Mouse (Mus musculus): ENCODE data around the gene Ltb. TPM values are rescaled to one million over a fixed set of nuclear protein-coding genes. Genes with fewer than 3 reads are reported as not detected.

The Ltb gene
- polyA plus RNA-seq, 1 experiment from 2014 or later = 1.5 TPM

DNA sequence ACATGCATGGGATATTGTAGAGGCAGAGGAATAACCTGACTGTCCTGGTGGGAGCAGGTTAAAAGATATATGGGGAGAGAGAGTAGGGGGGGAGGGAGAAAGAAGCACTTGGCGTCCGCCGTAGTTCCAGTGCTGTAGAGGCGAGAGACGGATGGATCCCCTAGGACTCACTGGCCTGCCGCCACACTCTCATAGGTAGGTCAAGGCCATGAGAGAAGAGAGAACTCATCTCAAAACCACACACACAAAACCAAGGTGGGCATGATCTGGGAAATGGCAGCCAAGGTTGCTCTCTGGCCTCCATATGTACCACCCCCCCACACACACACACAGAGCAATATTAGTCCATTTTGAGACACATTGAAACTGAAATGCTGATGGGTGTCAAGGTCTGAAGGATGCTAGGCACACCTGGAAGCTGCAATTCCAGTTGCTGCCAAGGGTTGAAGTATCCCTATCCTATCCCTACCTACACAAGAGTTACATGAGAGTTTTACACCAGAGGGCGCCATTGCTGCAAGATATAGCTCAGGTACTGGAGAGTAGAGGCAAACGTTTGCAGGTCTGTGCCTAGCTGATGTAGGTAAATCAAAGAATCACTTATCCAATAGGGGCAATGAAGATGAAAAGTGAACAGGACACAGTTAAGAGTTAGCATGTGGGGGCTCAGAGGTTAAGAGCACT is 27.7 kb upstream of the Ltb start:
- peak overlapping the region; percentile 92; the same call in 1 of the 2 replicates for H3K4me3 ChIP-seq

DNA sequence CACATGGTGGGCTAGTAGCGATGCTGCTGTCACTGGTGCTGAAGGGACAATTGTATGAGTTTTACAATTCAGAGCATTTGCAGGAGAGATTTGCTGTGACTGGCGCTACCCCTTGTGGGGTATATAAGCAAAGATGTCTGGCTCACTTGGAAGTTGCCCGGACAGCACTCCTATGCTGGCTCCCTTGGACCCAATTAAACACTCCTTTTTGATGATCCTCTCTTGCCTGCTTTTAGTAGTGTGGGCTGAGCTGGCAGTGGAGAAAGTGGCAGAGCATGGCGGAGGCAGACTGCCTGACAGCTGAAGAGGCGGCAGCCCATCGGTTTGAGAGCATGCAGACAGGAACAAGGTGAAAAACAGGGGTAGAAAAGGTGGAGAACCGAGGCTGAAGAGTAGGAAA is 26.4 kb upstream of the Ltb start:
- no peak for ATAC-seq (replicated peaks; ENCODE audit: insufficient number of reproducible peaks, insufficient read depth, low FRiP score, low read depth)

More for the DNA sequence above, 27.7 kb upstream of the Ltb start:
- H3K27me3 ChIP-seq = no peaks in the 10 kb centered on the region
- ATAC-seq (replicated peaks; ENCODE audit: insufficient number of reproducible peaks, insufficient read depth, low FRiP score, low read depth) = no peak
- peaks cover 30% of the 10 kb centered on the region for H3K4me1 ChIP-seq (replicated peaks)
- H3K27ac ChIP-seq = peak overlapping the region; percentile 97
- 0 out of 2 replicates have a peak overlapping the region, but pooled peaks have one; percentile 61 for H3K4me2 ChIP-seq
- no peaks in the 10 kb centered on the region for H3K9me3 ChIP-seq (replicated peaks)
- peaks cover 2% of the 10 kb centered on the region for H3K36me3 ChIP-seq
- H3K9ac ChIP-seq = 0 out of 2 replicates have a peak overlapping the region, but pooled peaks have one; percentile 47
- 72% methylated on average over 8 of the region's 8 CpGs for WGBS

GRCm38 (mm10) chr17:35168541-35169207 is 25.6 kb upstream of the Ltb start:
- no peak overlapping the region for H3K9ac ChIP-seq
- no peak for ATAC-seq (replicated peaks; ENCODE audit: insufficient number of reproducible peaks, insufficient read depth, low FRiP score, low read depth)
- no peaks in the 10 kb centered on the region for H3K27me3 ChIP-seq
- no peak overlapping the region for H3K4me3 ChIP-seq
- no peaks in the 10 kb centered on the region for H3K36me3 ChIP-seq
- H3K27ac ChIP-seq = no peak overlapping the region
- H3K4me1 ChIP-seq (replicated peaks) = peaks cover 16% of the 10 kb centered on the region
- H3K9me3 ChIP-seq (replicated peaks) = no peaks in the 10 kb centered on the region
- 17% methylated on average over 4 of the region's 4 CpGs for WGBS
- H3K4me2 ChIP-seq = no peak overlapping the region

More for the DNA sequence above, 26.4 kb upstream of the Ltb start:
- no peak overlapping the region for H3K27ac ChIP-seq
- H3K4me3 ChIP-seq = no peak overlapping the region
- H3K9ac ChIP-seq = no peak overlapping the region
- WGBS = 81% methylated on average over 7 of the region's 7 CpGs
- H3K9me3 ChIP-seq (replicated peaks) = no peaks in the 10 kb centered on the region
- no peaks in the 10 kb centered on the region for H3K27me3 ChIP-seq
- H3K36me3 ChIP-seq = no peaks in the 10 kb centered on the region
- H3K4me1 ChIP-seq (replicated peaks) = peaks cover 21% of the 10 kb centered on the region
- no peak overlapping the region for H3K4me2 ChIP-seq

GRCm38 (mm10) chr17:35172445-35173234 is 21.6 kb upstream of the Ltb start:
- H3K4me2 ChIP-seq = no peak overlapping the region
- H3K27me3 ChIP-seq = no peaks in the 10 kb centered on the region
- no peaks in the 10 kb centered on the region for H3K36me3 ChIP-seq
- no peak overlapping the region for H3K4me3 ChIP-seq
- 50% methylated on average over 11 of the region's 11 CpGs for WGBS
- no peak for ATAC-seq (replicated peaks; ENCODE audit: insufficient number of reproducible peaks, insufficient read depth, low FRiP score, low read depth)
- peak overlapping the region; percentile 6; the same call in 1 of the 2 replicates for H3K27ac ChIP-seq
- H3K9me3 ChIP-seq (replicated peaks) = no peaks in the 10 kb centered on the region
- H3K4me1 ChIP-seq (replicated peaks) = 0 out of 2 replicates have a peak, but pooled peaks cover 5% of the 10 kb centered on the region
- no peak overlapping the region for H3K9ac ChIP-seq

DNA sequence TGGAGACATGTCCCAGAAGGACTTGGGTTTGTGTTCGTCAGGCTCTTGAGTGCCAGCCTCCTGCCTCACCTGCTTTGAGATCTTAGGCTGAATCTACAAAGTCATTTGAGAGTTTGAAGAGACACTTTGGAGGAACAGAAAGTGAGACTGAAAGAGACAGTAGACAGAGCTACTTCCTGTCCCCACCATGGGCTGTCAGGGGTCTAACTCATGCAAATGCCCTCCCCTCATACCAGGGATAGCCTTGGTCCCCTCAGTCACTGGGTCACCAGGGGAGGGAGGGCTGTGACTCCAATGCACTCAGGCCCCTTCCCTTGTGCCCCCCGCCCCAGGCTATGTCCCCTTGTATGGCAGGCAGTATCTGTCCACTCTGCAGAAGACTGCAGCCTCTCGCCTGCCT is 20.9 kb upstream of the Ltb start:
- Histone ChIP-seq H3K4me1 (replicated peaks) (0 out of 2 replicates have a peak, but pooled peaks cover 5% of the 10 kb centered on the region), H3K9ac (no peak overlapping the region), H3K4me3 (no peak overlapping the region), H3K4me2 (no peak overlapping the region), H3K36me3 (no peaks in the 10 kb centered on the region), H3K27ac (peak overlapping the region; percentile 6; the same call in 1 of the 2 replicates), H3K27me3 (no peaks in the 10 kb centered on the region), H3K9me3 (replicated peaks) (no peaks in the 10 kb centered on the region)
- 61% methylated on average over 3 of the region's 3 CpGs for WGBS
- no peak for ATAC-seq (replicated peaks; ENCODE audit: insufficient number of reproducible peaks, insufficient read depth, low FRiP score, low read depth)

DNA sequence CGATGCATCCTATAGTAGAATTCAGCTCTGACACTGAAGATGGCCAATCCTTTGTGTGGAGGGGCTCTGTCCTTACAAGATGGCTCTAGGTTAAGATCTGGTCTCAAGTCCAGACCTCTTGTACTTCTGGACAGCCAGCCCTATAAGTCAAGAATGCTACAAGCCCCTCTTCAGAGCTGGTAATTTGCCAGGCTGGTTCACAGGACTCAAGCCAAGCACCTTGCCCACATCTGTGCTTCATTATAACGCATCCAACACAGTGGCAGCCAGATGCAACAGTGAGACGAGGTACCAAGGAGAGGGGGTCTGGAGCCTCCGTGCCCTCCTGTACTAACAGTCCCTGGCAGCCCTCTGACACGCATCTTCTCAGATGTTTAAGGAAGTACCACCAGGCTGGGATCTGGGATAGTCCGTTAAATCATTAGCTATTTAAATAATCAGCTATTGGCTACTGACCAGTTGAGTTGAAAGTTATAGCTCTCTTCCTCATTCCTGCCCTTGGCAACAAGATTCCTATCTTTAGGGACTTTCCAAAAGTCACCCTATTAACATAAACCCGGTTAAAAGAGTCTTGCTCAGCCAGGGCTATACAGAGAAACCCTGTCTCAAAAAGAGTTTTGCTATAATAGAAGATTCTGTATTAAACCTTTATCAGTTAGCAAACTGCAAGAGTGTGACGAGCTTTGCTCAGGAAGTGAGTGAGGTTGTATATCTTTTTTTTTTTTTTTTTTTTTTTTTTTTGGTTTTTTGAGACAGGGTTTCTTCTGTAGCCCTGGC is 19.9 kb upstream of the Ltb start:
- no peak for ATAC-seq (replicated peaks; ENCODE audit: insufficient number of reproducible peaks, insufficient read depth, low FRiP score, low read depth)
- H3K9me3 ChIP-seq (replicated peaks) = no peaks in the 10 kb centered on the region
- H3K36me3 ChIP-seq = no peaks in the 10 kb centered on the region
- H3K4me3 ChIP-seq = no peak overlapping the region
- no peak overlapping the region for H3K27ac ChIP-seq
- H3K4me1 ChIP-seq (replicated peaks) = 0 out of 2 replicates have a peak, but pooled peaks cover 5% of the 10 kb centered on the region
- 57% methylated on average over 8 of the region's 8 CpGs for WGBS
- no peaks in the 10 kb centered on the region for H3K27me3 ChIP-seq
- H3K9ac ChIP-seq = no peak overlapping the region
- H3K4me2 ChIP-seq = no peak overlapping the region

DNA sequence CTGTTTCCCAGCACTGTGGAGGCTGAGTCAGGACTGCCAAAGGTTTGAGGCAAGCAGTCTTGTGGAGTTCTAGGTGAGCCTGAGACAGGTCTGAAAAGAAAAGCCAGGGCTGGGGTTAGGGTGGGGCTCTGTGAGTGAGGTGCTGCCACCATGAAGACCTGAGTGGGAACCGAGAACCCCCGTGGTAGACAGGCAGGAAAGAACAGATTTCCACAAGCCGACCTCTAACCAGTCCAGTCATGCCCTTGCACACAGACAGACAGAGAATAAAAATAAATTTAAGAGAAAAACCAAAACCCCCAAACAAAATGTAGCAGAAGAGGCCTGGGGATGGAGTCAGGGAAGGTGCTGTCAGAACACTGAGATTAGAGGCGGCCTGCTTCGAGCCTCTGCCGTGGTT is 18.9 kb upstream of the Ltb start:
- 0 out of 2 replicates have a peak, but pooled peaks cover 5% of the 10 kb centered on the region for H3K4me1 ChIP-seq (replicated peaks)
- H3K27ac ChIP-seq = no peak overlapping the region
- H3K27me3 ChIP-seq = no peaks in the 10 kb centered on the region
- H3K4me2 ChIP-seq = no peak overlapping the region
- WGBS = 74% methylated on average over 6 of the region's 6 CpGs
- H3K4me3 ChIP-seq = no peak overlapping the region
- H3K9ac ChIP-seq = no peak overlapping the region
- no peaks in the 10 kb centered on the region for H3K9me3 ChIP-seq (replicated peaks)
- no peaks in the 10 kb centered on the region for H3K36me3 ChIP-seq
- no peak for ATAC-seq (replicated peaks; ENCODE audit: insufficient number of reproducible peaks, insufficient read depth, low FRiP score, low read depth)

DNA sequence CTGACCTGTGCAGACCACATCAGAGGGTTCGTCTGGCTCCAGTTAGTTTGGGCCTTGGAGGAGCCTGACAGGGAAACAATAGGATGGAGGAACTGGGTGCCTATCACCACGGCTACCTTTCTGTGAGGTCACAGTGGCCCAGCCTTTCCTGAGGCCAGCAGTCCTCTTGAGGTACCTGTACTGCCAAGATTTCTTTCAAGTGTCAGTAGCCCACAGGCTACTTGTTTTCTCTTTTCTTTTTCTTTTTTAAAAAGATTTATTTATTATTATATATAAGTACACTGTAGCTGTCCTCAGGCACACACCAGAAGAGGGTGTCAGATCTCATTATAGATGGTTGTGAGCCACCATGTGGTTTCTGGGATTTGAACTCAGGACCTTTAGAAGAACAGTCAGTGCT is 18.3 kb upstream of the Ltb start, which contains the start of gene Aif1:
TSS of gene Aif1 (minus strand) at position 101 of the 400 bp plus-strand sequence.
- Histone ChIP-seq H3K27me3 (no peaks in the 10 kb centered on the region), H3K36me3 (no peaks in the 10 kb centered on the region), H3K9me3 (replicated peaks) (no peaks in the 10 kb centered on the region), H3K9ac (no peak within 1 kb of the TSS), H3K4me1 (replicated peaks) (0 out of 2 replicates have a peak, but pooled peaks cover 5% of the 10 kb centered on the region), H3K4me3 (no peak within 1 kb of the TSS), H3K27ac (no peak within 1 kb of the TSS), H3K4me2 (no peak within 1 kb of the TSS)
- 74% methylated on average over 2 of the region's 2 CpGs for WGBS
- ATAC-seq (replicated peaks; ENCODE audit: insufficient number of reproducible peaks, insufficient read depth, low FRiP score, low read depth) = no peak

- H3K4me1 ChIP-seq (replicated peaks) = no peaks in the 10 kb centered on the region
- no peaks in the 10 kb centered on the region for H3K27me3 ChIP-seq
- 0 out of 2 replicates have a peak, but pooled peaks have one; percentile 39 for ATAC-seq (replicated peaks; ENCODE audit: insufficient number of reproducible peaks, insufficient read depth, low FRiP score, low read depth)
- H3K27ac ChIP-seq = no peak overlapping the region
- no peaks in the 10 kb centered on the region for H3K9me3 ChIP-seq (replicated peaks)
- WGBS = 7% methylated on average over 5 of the region's 5 CpGs
- no peak overlapping the region for H3K9ac ChIP-seq
- no peaks in the 10 kb centered on the region for H3K36me3 ChIP-seq
- no peak overlapping the region for H3K4me2 ChIP-seq
- no peak overlapping the region for H3K4me3 ChIP-seq
These were observed 15.7 kb upstream of the Ltb start for GRCm38 (mm10) chr17:35178528-35178927.

DNA sequence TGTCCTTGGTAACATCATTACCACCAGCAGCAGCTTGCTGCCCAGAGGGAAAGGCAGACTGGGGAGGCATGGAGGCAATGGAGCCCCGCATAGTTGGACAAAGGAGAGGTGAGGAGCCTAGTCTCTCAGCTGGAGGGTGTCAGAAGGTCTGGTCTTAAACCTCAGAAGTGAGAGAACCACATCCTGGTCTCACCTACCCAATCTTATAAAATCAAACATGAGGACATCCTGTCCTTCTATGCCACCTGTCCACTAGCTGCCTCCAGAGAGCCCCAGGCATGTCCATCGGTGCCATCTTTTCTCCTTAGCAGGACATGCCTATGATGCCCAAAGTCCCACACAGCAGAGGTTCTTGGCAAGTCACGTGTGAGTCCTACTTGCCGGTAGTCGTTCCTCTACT is 14.1 kb upstream of the Ltb start:
- ATAC-seq (replicated peaks; ENCODE audit: insufficient number of reproducible peaks, insufficient read depth, low FRiP score, low read depth) = no peak
- Histone ChIP-seq H3K36me3 (no peaks in the 10 kb centered on the region), H3K4me2 (no peak overlapping the region), H3K4me1 (replicated peaks) (no peaks in the 10 kb centered on the region), H3K4me3 (no peak overlapping the region), H3K27me3 (no peaks in the 10 kb centered on the region), H3K27ac (no peak overlapping the region), H3K9ac (no peak overlapping the region), H3K9me3 (replicated peaks) (no peaks in the 10 kb centered on the region)
- 78% methylated on average over 5 of the region's 5 CpGs for WGBS
